Mouse (Mus musculus) CH12.LX (cell line): Measurements from ENCODE around the gene Lsr.

Experiments used
- CHD1 ChIP-seq: IDR thresholded peaks from 2 replicates; pipeline ENCODE4 v1.6.1; 2012; ENCODE audit warnings: low read depth, low read length, improper control_type of control experiment, inconsistent platforms
- CTCF ChIP-seq, 2 experiments: IDR thresholded peaks in 1 of 2; conservative IDR thresholded peaks in 1 of 2; 2 replicates each; pipeline ENCODE4 v1.5.1; 2011 to 2012; ENCODE audit warnings: low read depth in 2 of 2, low read length in 2 of 2, improper control_type of control experiment in 1 of 2, inconsistent platforms in 1 of 2, mild to moderate bottlenecking in 1 of 2, moderate library complexity in 1 of 2
- E2F4 ChIP-seq: IDR thresholded peaks from 2 replicates; pipeline ENCODE4 v1.6.1; 2011; ENCODE audit warnings: low read depth, low read length, improper control_type of control experiment; ENCODE audit not compliant: insufficient replicate concordance
- ELF1 ChIP-seq: IDR thresholded peaks from 2 replicates; pipeline ENCODE4 v1.6.1; 2014; ENCODE audit warnings: low read depth, mild to moderate bottlenecking, inconsistent platforms, low read length, improper control_type of control experiment
- MYC ChIP-seq: IDR thresholded peaks from 2 replicates; pipeline ENCODE4 v1.6.1; 2011; ENCODE audit warnings: low read depth, mild to moderate bottlenecking, improper control_type of control experiment, low read length
- POLR2A ChIP-seq: IDR thresholded peaks from 2 replicates; pipeline ENCODE4 v1.6.1; 2011; ENCODE audit warnings: low read depth, mild to moderate bottlenecking, improper control_type of control experiment, low read length
- UBTF ChIP-seq: IDR thresholded peaks from 2 replicates; pipeline ENCODE4 v1.6.1; 2012; ENCODE audit warnings: low read depth, mild to moderate bottlenecking, inconsistent platforms, low read length, improper control_type of control experiment, moderate library complexity
- ZNF384 ChIP-seq: IDR thresholded peaks from 2 replicates; pipeline ENCODE4 v1.6.1; 2012; ENCODE audit warnings: low read depth, low read length, improper control_type of control experiment, inconsistent platforms

GRCm38 (mm10) chr7:30945876-30946275 is 27.4 kb downstream of the Lsr start:
- TF ChIP-seq MYC = no peak
- TF ChIP-seq POLR2A = no peak
- no peak for TF ChIP-seq CTCF (conservative IDR thresholded peaks at IDR 0.05 in 1 of 2, IDR thresholded peaks at IDR 0.05 in 1 of 2; ENCODE audit: low read depth in 2 of 2, low read length in 2 of 2)
- no peak for TF ChIP-seq CHD1
- TF ChIP-seq ZNF384 = no peak
- no peak for TF ChIP-seq UBTF
- TF ChIP-seq E2F4 = no peak
- TF ChIP-seq ELF1 = no peak
